Mouse (Mus musculus) spleen, adult 18-20 months (tissue): ENCODE results near the gene Ucma.
"Not testable (repeated sequence)": the region's sequence is repeated elsewhere in the genome, so short reads cannot be mapped to it uniquely, and the experiment has no call there.

ENCODE experiments used
- DNase-seq, 2 experiments: peaks; one replicate each; pipeline ENCODE4 v3.0.0; 2022; ENCODE audit warnings: mixed read lengths in 2 of 2

Ucma gene

DNA sequence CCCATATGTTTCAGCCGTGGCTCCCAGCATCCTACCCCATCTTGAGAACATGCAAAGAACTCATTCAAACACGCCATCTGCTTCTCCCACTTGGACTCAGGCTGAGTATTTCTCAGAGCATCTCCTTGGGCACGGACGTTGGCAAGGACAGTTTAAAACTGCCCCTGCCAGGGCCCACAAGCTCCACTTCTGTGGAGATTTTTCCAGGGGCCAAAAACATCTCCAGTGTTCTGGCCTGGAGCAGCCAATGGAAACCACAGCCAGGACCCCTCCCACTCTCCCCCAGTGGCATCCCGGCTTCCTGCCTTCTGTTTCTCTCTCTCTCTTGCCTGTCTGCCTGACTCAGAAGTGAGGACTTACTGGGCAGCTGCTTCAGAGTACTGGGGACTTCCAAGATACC is at the start of gene Ucma:
Ucma (plus strand) TSS at position 316 of the 400 bp plus-strand sequence.
- DNase-seq, result no peak

GRCm38 (mm10) chr2:4927391-4927790 is 48.5 kb upstream of the Ucma start:
- DNase-seq, result no peak

DNA sequence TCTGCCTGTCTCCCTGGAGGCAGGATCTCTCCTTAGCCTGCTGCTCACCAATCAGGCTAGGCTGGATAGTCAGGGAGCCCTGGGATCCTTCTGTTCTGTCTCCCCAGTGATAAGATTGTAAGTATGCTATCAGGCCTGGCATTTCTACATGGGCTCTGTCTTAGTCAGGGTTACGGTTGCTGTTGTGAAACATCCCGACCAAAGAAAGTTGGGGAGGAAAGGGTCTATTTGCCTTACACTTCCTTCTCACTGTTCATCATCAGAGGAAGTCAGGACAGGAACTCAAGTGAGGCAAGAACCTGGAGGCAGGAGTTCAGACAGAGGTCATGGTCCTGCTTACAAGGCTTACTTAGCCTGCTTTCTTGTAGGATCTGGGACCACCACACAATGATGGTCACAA is 46.7 kb upstream of the Ucma start:
- DNase-seq, result no peak

GRCm38 (mm10) chr2:4934516-4934915 is 41.4 kb upstream of the Ucma start:
- DNase-seq, result no peak

DNA sequence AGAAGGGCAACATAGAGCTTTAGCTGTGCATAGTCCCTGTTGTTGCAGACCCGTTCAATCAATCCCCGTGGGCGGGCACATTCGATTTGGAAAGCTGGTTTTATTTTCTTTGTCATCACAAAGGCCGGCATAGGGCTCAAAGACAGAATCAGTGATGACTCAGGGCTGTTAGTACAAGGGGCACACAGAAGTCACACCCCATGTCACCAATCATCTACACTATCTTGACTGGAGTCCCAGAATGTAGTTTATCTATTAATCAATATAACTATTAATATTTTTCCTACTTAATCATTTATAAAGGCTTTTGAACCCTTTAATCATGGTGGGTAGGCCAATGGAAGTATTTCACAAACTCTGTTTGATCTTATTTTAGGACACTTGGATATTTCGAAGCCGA is 38.0 kb upstream of the Ucma start:
- DNase-seq, result no peak

DNA sequence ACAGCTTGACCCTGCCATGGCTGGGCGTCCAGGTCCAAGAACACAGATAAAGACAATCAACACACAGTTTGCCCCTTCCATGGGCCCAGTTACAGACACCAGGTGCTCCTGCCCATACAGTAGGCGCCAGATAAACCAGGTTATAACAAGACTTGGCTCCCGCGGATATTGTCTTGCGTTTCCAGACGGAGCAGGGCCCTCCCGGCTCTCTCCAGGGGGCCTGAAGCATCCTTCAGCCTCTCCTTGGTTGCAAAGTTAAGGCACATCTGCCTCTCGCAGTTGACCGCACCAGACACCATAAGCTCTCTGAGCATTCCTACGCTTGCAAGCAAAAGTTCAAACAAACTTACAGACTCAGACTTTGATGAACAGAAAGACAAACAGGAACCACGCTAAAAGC is 35.1 kb upstream of the Ucma start:
- DNase-seq, result no peak

GRCm38 (mm10) chr2:4949691-4950090 is 26.2 kb upstream of the Ucma start:
- not testable (repeated sequence) for DNase-seq

DNA sequence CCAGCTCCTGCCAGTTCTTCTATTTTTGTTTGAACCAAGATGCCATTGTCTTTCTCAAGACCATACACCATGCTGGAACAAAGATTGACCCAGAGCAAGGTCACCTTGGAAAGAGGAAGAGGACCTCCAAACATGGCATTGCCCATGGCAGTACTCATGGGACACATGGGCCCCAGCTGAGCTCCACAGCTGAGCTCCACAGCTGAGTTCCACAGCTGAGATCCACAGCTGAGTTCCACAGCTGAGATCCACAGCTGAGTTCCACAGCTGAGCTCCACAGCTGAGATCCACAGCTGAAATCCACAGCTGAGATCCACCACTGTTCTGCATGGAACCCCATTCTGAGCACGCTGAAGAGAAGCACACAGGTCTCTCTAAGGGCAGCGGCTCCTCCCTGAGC is 24.9 kb upstream of the Ucma start:
- no peak for DNase-seq

- DNase-seq, result no peak
Measured at GRCm38 (mm10) chr2:4954216-4954760, 21.6 kb upstream of the Ucma start.

GRCm38 (mm10) chr2:4958039-4958438 is 17.9 kb upstream of the Ucma start:
- no peak for DNase-seq

GRCm38 (mm10) chr2:4967806-4968205 is 8.1 kb upstream of the Ucma start:
- DNase-seq, result no peak

- DNase-seq, result no peak
Measured at GRCm38 (mm10) chr2:4969083-4969482, 6.8 kb upstream of the Ucma start.

DNA sequence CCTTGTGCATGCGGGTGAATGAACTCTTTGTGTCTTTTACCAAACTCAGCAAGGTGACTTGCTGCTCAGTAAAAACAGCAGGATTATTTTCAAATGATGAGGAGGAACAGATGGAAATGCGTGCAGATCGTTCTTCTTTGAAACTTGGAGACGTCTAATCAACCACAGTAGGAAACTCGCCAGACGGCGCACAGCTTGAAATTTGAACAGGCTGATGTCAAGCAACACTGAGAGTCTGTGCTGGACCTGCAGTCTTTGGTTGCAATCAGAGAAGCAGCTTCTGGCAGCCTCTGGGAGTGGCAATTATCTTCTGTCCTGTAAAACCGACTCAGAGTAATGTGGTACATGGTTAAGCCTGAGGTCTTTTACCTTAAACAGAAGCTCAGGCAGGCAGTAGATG is 2.2 kb downstream of the Ucma start:
- DNase-seq, result no peak

GRCm38 (mm10) chr2:4983987-4984386 is 8.1 kb downstream of the Ucma start:
- no peak for DNase-seq

- DNase-seq, result no peak
Measured at GRCm38 (mm10) chr2:4985000-4985399, 9.1 kb downstream of the Ucma start.

DNA sequence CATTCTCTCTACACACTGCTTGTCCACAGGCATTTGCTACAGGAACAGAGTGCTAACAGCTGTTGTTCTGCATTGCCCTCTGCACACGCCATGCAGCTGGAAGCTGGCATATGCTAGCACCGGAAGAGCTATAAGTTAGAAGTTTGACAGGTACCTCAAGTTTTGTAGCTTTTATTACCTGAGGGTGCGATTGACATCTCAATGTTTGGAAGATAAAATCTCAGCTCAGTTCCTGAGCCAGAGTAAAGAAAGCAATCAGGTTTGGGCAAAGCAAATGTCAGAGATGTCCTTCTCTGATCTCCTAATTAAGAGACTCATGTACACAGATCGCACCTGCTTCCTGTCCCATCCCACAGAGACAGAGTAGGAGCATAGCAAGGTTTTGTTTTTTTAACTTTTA is 10.9 kb downstream of the Ucma start:
- DNase-seq, result no peak

DNA sequence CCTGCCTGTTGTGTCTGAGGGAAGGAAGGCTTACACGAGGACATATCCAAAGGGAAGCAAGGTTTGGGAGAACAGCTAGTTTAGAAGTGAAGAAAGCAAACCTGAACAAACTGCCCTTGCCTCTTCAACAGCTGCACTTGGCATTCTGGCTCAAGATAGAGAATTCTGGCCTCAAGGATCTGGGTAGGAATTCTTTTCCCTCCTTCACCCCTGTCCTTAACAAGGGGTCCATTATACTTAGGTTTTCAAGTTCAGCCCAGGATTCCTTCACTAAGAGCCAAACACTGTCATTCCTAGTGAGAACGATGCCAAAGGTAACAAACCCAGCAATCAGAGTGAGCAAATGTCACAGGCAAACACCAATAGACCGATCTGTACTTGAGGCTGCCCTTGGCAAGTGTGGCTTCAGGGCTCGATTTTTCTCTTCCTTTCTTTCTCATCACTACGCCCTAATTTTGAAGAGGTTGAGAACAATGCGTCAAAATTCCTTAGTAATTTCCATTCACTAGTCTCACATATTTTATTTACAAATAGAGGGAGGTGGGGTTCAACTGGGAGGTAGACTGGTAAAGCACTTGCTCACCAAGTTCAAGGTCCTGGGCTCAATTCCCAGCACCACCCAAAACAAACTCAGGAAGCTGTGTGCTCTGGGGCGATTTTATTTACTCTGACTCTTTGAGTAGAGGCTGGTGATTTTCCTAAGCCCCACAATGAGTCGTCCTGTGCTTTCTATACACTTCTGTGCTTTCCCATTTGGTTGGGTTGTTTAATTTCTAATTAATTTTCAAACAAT is 11.7 kb downstream of the Ucma start:
- no peak for DNase-seq

DNA sequence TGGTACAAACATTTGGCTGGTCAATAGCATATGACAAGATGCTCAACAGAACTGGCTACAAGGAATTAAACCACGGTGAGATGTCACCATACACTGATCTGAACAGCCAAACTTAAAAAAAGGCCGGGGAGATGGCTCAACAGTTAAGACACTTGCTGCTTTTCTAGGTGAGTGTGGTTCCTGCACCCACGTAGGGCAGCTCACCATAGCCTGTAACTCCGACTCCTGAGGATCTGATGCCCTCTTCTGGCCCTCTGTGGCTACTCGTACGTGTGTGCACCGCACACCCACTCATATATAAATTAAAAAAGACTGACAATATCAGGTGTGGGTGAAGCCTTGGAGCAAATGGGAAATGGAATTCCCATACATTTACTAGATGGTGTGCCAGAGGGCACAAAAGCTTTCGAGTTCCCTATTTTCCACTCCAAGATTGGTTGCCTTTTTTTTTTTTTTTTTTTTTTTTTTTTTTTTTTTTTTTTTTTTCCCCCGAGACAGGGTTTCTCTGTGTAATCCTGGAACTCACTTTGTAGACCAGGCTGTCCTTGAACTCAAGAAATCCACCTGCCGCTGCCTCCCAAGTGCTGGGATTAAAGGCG is 13.0 kb downstream of the Ucma start:
- DNase-seq, result no peak

DNA sequence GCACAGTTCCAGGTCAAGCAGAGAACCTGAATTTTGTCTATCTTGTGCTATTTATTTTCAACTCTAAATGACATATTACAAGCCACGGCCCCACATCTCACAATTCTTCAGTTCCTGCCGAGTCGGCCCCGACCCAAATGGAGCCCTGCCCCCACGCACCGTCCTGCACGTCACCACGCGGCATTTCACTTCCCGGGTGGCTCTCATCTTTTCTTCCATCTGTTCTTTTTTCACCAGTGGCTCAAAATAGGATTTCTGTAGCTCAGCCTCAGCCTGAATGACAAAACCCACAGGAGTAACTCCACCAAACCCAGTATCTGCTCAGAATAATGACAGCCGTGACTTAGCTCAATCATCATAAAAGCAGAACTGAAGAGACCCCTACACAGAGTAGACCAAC is 17.7 kb downstream of the Ucma start:
- no peak for DNase-seq

GRCm38 (mm10) chr2:4994436-4994835 is 18.5 kb downstream of the Ucma start:
- DNase-seq, result no peak

DNA sequence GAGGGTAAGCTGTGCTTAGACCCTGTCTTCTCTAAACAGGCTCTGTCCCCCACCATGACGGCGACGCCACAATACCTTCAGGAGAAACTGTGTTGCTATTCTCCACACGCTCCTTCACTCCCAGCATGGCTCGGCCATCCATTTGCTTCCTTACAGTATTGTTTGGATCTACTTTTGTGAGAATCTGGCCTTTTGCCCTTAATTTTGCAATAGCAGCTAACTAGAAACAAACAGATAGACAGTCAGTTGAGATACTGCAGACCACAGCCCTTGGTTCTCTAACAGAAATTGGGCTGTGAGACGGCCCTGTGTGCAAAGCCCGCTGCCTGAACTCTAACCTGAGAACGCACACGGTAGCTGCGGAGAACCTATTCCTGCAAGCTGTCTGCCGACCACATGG is 19.7 kb downstream of the Ucma start:
- no peak for DNase-seq

DNA sequence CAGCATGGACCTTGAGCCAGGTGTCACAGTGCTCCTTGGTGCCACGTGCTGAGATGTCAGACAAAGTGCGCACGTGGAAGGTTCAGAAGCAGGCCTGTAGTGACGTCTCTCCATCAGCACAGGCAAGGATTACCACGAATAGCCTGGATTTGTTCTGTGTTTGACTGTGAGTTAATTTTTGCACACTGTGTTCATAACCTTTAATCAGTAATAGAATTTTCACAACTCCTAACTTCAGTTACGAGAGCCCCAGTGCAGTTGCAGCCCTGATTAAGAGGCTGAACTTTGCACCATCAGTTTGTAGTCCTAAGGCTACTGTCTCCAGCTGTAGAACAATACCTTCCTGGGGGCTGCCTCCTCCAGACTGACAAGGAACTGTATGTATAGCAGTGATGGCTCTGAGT is 20.5 kb downstream of the Ucma start:
- DNase-seq, result no peak

- peak in 1 of 2 experiments; percentile 6 for DNase-seq
Measured at GRCm38 (mm10) chr2:4998905-4999304, 23.0 kb downstream of the Ucma start.

DNA sequence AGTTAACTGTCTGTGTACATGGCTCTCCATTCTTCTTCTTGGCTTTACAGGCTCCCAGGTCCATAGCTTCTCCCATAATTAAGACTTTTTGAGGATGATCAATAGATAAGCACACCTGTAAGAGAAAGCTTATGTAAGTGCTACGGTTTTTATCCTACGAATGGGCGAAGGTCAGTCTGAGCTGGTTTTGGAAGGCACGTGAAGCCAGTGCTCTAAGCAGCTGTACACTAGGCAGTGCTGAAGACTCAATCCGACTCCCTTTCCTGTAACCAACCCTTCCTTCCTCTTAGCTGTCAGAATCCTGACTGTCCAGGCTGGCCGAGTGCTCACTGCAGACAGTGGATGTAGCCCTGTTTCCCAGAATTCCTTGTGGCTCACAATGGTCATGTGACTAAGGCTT is 25.3 kb downstream of the Ucma start:
- DNase-seq, result no peak
